Mouse (Mus musculus): ENCODE data around the gene Nudcd3. TPM values are rescaled to one million over a fixed set of nuclear protein-coding genes. Genes with fewer than 3 reads are reported as not detected.
A peak's percentile ranks its signal among the peaks of the same experiment; 100 is the strongest.

Gene Nudcd3
- 47.9 and 55.1 TPM in 2 replicates for polyA plus RNA-seq (2014; fragmentation: Nextera tagmentation; extraction: Ambion mirVana)

GRCm38 (mm10) chr11:6200087-6200569 lies at the start of gene Nudcd3:
TSS of gene Nudcd3 (minus strand) at chr11:6200415.
- ATAC-seq (replicated peaks; ENCODE audit: low FRiP score) (peak; percentile 96), DNase-seq (ENCODE audit: low spot score) (peak; percentile 93)
- 0% methylated on average over 39 of the region's 39 CpGs for WGBS
- Histone ChIP-seq H3K9me3 (ENCODE audit: control insufficient read depth, low read length) (no peaks in the 10 kb centered on the region), H3K4me1 (replicated peaks; ENCODE audit: control insufficient read depth, insufficient read depth, low read length) (peaks cover 2% of the 10 kb centered on the region; the same call in 1 of the 2 replicates), H3K4me3 (ENCODE audit: low read depth, low read length) (peak within 1 kb of the TSS; percentile 98), H3K4me2 (ENCODE audit: low read depth, low read length, severe bottlenecking) (peak within 1 kb of the TSS; percentile 74), H3K9ac (ENCODE audit: low read length) (peak within 1 kb of the TSS; percentile 92), H3K27ac (ENCODE audit: low read depth, low read length) (peak within 1 kb of the TSS; percentile 77), H3K27me3 (ENCODE audit: control insufficient read depth, insufficient read depth, low read length) (no peaks in the 10 kb centered on the region), H3K36me3 (ENCODE audit: control insufficient read depth, insufficient read depth, low read length) (no peaks in the 10 kb centered on the region)

- H3K36me3 ChIP-seq (ENCODE audit: control insufficient read depth, insufficient read depth, low read length), result no peaks in the 10 kb centered on the region
- no peak for ATAC-seq (replicated peaks; ENCODE audit: low FRiP score)
- no peaks in the 10 kb centered on the region for H3K4me1 ChIP-seq (replicated peaks; ENCODE audit: control insufficient read depth, insufficient read depth, low read length)
- WGBS, result 55% methylated on average over 19 of the region's 19 CpGs
- H3K4me3 ChIP-seq (ENCODE audit: low read depth, low read length), result no peak overlapping the region
- H3K27me3 ChIP-seq (ENCODE audit: control insufficient read depth, insufficient read depth, low read length), result no peaks in the 10 kb centered on the region
- H3K27ac ChIP-seq (ENCODE audit: low read depth, low read length), result no peak overlapping the region
- no peaks in the 10 kb centered on the region for H3K9me3 ChIP-seq (ENCODE audit: control insufficient read depth, low read length)
- DNase-seq (ENCODE audit: low spot score), result no peak
- H3K9ac ChIP-seq (ENCODE audit: low read length), result no peak overlapping the region
- H3K4me2 ChIP-seq (ENCODE audit: low read depth, low read length, severe bottlenecking), result no peak overlapping the region
These were observed 44.5 kb upstream of the Nudcd3 start for GRCm38 (mm10) chr11:6244707-6245106.

GRCm38 (mm10) chr11:6233025-6233424 lies 32.8 kb upstream of the Nudcd3 start:
- no peak for DNase-seq (ENCODE audit: low spot score)
- WGBS, result 87% methylated on average over 4 of the region's 4 CpGs
- Histone ChIP-seq H3K27me3 (ENCODE audit: control insufficient read depth, insufficient read depth, low read length) (no peaks in the 10 kb centered on the region), H3K27ac (ENCODE audit: low read depth, low read length) (no peak overlapping the region), H3K4me3 (ENCODE audit: low read depth, low read length) (no peak overlapping the region), H3K36me3 (ENCODE audit: control insufficient read depth, insufficient read depth, low read length) (no peaks in the 10 kb centered on the region), H3K4me1 (replicated peaks; ENCODE audit: control insufficient read depth, insufficient read depth, low read length) (no peaks in the 10 kb centered on the region), H3K9me3 (ENCODE audit: control insufficient read depth, low read length) (peaks cover 2% of the 10 kb centered on the region; the same call in 1 of the 2 replicates), H3K9ac (ENCODE audit: low read length) (no peak overlapping the region), H3K4me2 (ENCODE audit: low read depth, low read length, severe bottlenecking) (no peak overlapping the region)
- no peak for ATAC-seq (replicated peaks; ENCODE audit: low FRiP score)

GRCm38 (mm10) chr11:6230012-6230411 lies 29.8 kb upstream of the Nudcd3 start, which contains the start of gene Npc1l1:
TSS of gene Npc1l1 (minus strand) at chr11:6230143.
- no peak within 1 kb of the TSS for H3K4me3 ChIP-seq (ENCODE audit: low read depth, low read length)
- H3K27me3 ChIP-seq (ENCODE audit: control insufficient read depth, insufficient read depth, low read length), result no peaks in the 10 kb centered on the region
- no peak for DNase-seq (ENCODE audit: low spot score)
- no peak within 1 kb of the TSS for H3K4me2 ChIP-seq (ENCODE audit: low read depth, low read length, severe bottlenecking)
- H3K36me3 ChIP-seq (ENCODE audit: control insufficient read depth, insufficient read depth, low read length), result no peaks in the 10 kb centered on the region
- 93% methylated on average over 7 of the region's 7 CpGs for WGBS
- ATAC-seq (replicated peaks; ENCODE audit: low FRiP score), result no peak
- no peaks in the 10 kb centered on the region for H3K4me1 ChIP-seq (replicated peaks; ENCODE audit: control insufficient read depth, insufficient read depth, low read length)
- no peak within 1 kb of the TSS for H3K27ac ChIP-seq (ENCODE audit: low read depth, low read length)
- no peaks in the 10 kb centered on the region; the same call in 1 of the 2 replicates for H3K9me3 ChIP-seq (ENCODE audit: control insufficient read depth, low read length)
- no peak within 1 kb of the TSS for H3K9ac ChIP-seq (ENCODE audit: low read length)

- DNase-seq (ENCODE audit: low spot score) (no peak), ATAC-seq (replicated peaks; ENCODE audit: low FRiP score) (no peak)
- Histone ChIP-seq H3K27me3 (ENCODE audit: control insufficient read depth, insufficient read depth, low read length) (no peaks in the 10 kb centered on the region), H3K27ac (ENCODE audit: low read depth, low read length) (no peak overlapping the region), H3K9me3 (ENCODE audit: control insufficient read depth, low read length) (no peaks in the 10 kb centered on the region), H3K4me1 (replicated peaks; ENCODE audit: control insufficient read depth, insufficient read depth, low read length) (no peaks in the 10 kb centered on the region), H3K4me2 (ENCODE audit: low read depth, low read length, severe bottlenecking) (no peak overlapping the region), H3K36me3 (ENCODE audit: control insufficient read depth, insufficient read depth, low read length) (no peaks in the 10 kb centered on the region), H3K4me3 (ENCODE audit: low read depth, low read length) (no peak overlapping the region), H3K9ac (ENCODE audit: low read length) (no peak overlapping the region)
- WGBS, result 78% methylated on average over 14 of the region's 14 CpGs
These were observed 24.5 kb upstream of the Nudcd3 start for GRCm38 (mm10) chr11:6224541-6225229.

- no peak overlapping the region for H3K9ac ChIP-seq (ENCODE audit: low read length)
- WGBS, result 92% methylated on average over 10 of the region's 10 CpGs
- no peaks in the 10 kb centered on the region for H3K27me3 ChIP-seq (ENCODE audit: control insufficient read depth, insufficient read depth, low read length)
- H3K4me3 ChIP-seq (ENCODE audit: low read depth, low read length), result no peak overlapping the region
- no peak for ATAC-seq (replicated peaks; ENCODE audit: low FRiP score)
- H3K27ac ChIP-seq (ENCODE audit: low read depth, low read length), result no peak overlapping the region
- DNase-seq (ENCODE audit: low spot score), result no peak
- no peaks in the 10 kb centered on the region for H3K4me1 ChIP-seq (replicated peaks; ENCODE audit: control insufficient read depth, insufficient read depth, low read length)
- H3K36me3 ChIP-seq (ENCODE audit: control insufficient read depth, insufficient read depth, low read length), result no peaks in the 10 kb centered on the region
- no peaks in the 10 kb centered on the region for H3K9me3 ChIP-seq (ENCODE audit: control insufficient read depth, low read length)
- no peak overlapping the region for H3K4me2 ChIP-seq (ENCODE audit: low read depth, low read length, severe bottlenecking)
These were observed 22.0 kb upstream of the Nudcd3 start for GRCm38 (mm10) chr11:6222187-6222586.

GRCm38 (mm10) chr11:6219967-6220366 lies 19.8 kb upstream of the Nudcd3 start:
- H3K9ac ChIP-seq (ENCODE audit: low read length), result no peak overlapping the region
- H3K27me3 ChIP-seq (ENCODE audit: control insufficient read depth, insufficient read depth, low read length), result no peaks in the 10 kb centered on the region
- H3K4me2 ChIP-seq (ENCODE audit: low read depth, low read length, severe bottlenecking), result no peak overlapping the region
- H3K4me1 ChIP-seq (replicated peaks; ENCODE audit: control insufficient read depth, insufficient read depth, low read length), result no peaks in the 10 kb centered on the region
- no peak overlapping the region for H3K27ac ChIP-seq (ENCODE audit: low read depth, low read length)
- no peak overlapping the region for H3K4me3 ChIP-seq (ENCODE audit: low read depth, low read length)
- DNase-seq (ENCODE audit: low spot score) (no peak), ATAC-seq (replicated peaks; ENCODE audit: low FRiP score) (no peak)
- WGBS, result 90% methylated on average over 6 of the region's 6 CpGs
- no peaks in the 10 kb centered on the region for H3K9me3 ChIP-seq (ENCODE audit: control insufficient read depth, low read length)
- H3K36me3 ChIP-seq (ENCODE audit: control insufficient read depth, insufficient read depth, low read length), result no peaks in the 10 kb centered on the region

- Histone ChIP-seq H3K4me3 (ENCODE audit: low read depth, low read length) (no peak overlapping the region), H3K36me3 (ENCODE audit: control insufficient read depth, insufficient read depth, low read length) (no peaks in the 10 kb centered on the region), H3K9ac (ENCODE audit: low read length) (no peak overlapping the region), H3K9me3 (ENCODE audit: control insufficient read depth, low read length) (no peaks in the 10 kb centered on the region), H3K27ac (ENCODE audit: low read depth, low read length) (no peak overlapping the region), H3K4me1 (replicated peaks; ENCODE audit: control insufficient read depth, insufficient read depth, low read length) (no peaks in the 10 kb centered on the region), H3K27me3 (ENCODE audit: control insufficient read depth, insufficient read depth, low read length) (no peaks in the 10 kb centered on the region), H3K4me2 (ENCODE audit: low read depth, low read length, severe bottlenecking) (no peak overlapping the region)
- ATAC-seq (replicated peaks; ENCODE audit: low FRiP score) (no peak), DNase-seq (ENCODE audit: low spot score) (no peak)
- 82% methylated on average over 11 of the region's 11 CpGs for WGBS
These were observed 18.1 kb upstream of the Nudcd3 start for GRCm38 (mm10) chr11:6218189-6218896.

Measured in forebrain, embryonic 11.5 days (tissue).